Mouse (Mus musculus) hindbrain, embryonic 12.5 days (tissue): ENCODE measurements at regions not wholly inside any gene's neighbourhood (a gene's known extent, or its start where the extent isn't known, plus 50 kb on each side); places are given as distances from the start of the nearest gene placed in this dataset.

Experiments
- ATAC-seq: fragments of 200-750 bp; cut with Nextera tagmentation; 2 replicates; pipeline ENCODE4 v1.8.0; 2017; ENCODE audit warnings: moderate TSS enrichment; ENCODE audit not compliant: low FRiP score
- H3K27ac ChIP-seq: fragments of 300-500 bp; sonication (generic); 2 replicates; pipeline ENCODE4 v1.5.1; 2016; ENCODE audit warnings: mild to moderate bottlenecking
- H3K27me3 ChIP-seq: fragments of 300-500 bp; sonication (generic); 2 replicates; pipeline ENCODE4 v1.6.1; 2016; ENCODE audit warnings: mild to moderate bottlenecking
- H3K36me3 ChIP-seq: fragments of 300-500 bp; sonication (generic); 2 replicates; pipeline ENCODE4 v1.6.1; 2016; ENCODE audit warnings: mild to moderate bottlenecking
- H3K4me1 ChIP-seq: fragments of 300-500 bp; sonication (generic); 2 replicates; pipeline ENCODE4 v1.6.1; 2016
- H3K4me2 ChIP-seq: fragments of 300-500 bp; sonication (generic); replicated peaks from 2 replicates; pipeline ENCODE4 v1.6.1; 2016; ENCODE audit warnings: mild to moderate bottlenecking
- H3K4me3 ChIP-seq: fragments of 300-500 bp; sonication (generic); 2 replicates; pipeline ENCODE4 v1.5.1; 2016; ENCODE audit warnings: mild to moderate bottlenecking
- H3K9ac ChIP-seq: fragments of 300-500 bp; sonication (generic); 2 replicates; pipeline ENCODE4 v1.6.1; 2016; ENCODE audit warnings: mild to moderate bottlenecking, moderate library complexity
- H3K9me3 ChIP-seq: fragments of 300-500 bp; sonication (generic); replicated peaks from 2 replicates; pipeline ENCODE4 v1.6.1; 2016; ENCODE audit warnings: mild to moderate bottlenecking
- WGBS: fragments of 180-500 bp; shearing (Covaris S2); methylation state at CpG from one replicate; pipeline ENCODE4 v1.1.7; 2016; 5-methylcytosine and 5-hydroxymethylcytosine counted together

- Histone ChIP-seq H3K9ac (no peak overlapping the region), H3K9me3 (no peaks in the 10 kb centered on the region), H3K36me3 (no peaks in the 10 kb centered on the region), H3K4me1 (no peaks in the 10 kb centered on the region), H3K27me3 (no peaks in the 10 kb centered on the region), H3K4me2 (no peak overlapping the region), H3K27ac (no peak overlapping the region), H3K4me3 (no peak overlapping the region)
- WGBS: 84% methylated on average over 5 of the region's 5 CpGs
- no peak for ATAC-seq
Observed at GRCm38 (mm10) chr1:184281768-184282167, 247.7 kb upstream of the 1700056E22Rik start.

GRCm38 (mm10) chr1:184279263-184279662 is 245.2 kb upstream of the 1700056E22Rik start:
- no peak for ATAC-seq
- H3K9me3 ChIP-seq: no peaks in the 10 kb centered on the region
- no peaks in the 10 kb centered on the region for H3K36me3 ChIP-seq
- H3K4me1 ChIP-seq: no peaks in the 10 kb centered on the region
- no peak overlapping the region for H3K4me2 ChIP-seq
- H3K27me3 ChIP-seq: no peaks in the 10 kb centered on the region
- no peak overlapping the region for H3K9ac ChIP-seq
- H3K4me3 ChIP-seq: no peak overlapping the region
- no peak overlapping the region for H3K27ac ChIP-seq
- 73% methylated on average over 10 of the region's 10 CpGs for WGBS

GRCm38 (mm10) chr1:184277001-184277400 is 242.9 kb upstream of the 1700056E22Rik start:
- H3K36me3 ChIP-seq: no peaks in the 10 kb centered on the region
- no peak overlapping the region for H3K27ac ChIP-seq
- H3K27me3 ChIP-seq: no peaks in the 10 kb centered on the region
- no peak overlapping the region for H3K4me2 ChIP-seq
- H3K9ac ChIP-seq: no peak overlapping the region
- H3K9me3 ChIP-seq: no peaks in the 10 kb centered on the region
- H3K4me3 ChIP-seq: no peak overlapping the region
- 88% methylated on average over 2 of the region's 2 CpGs for WGBS
- H3K4me1 ChIP-seq: no peaks in the 10 kb centered on the region
- ATAC-seq: no peak

GRCm38 (mm10) chr1:184275877-184276276 is 241.8 kb upstream of the 1700056E22Rik start:
- no peak overlapping the region for H3K27ac ChIP-seq
- no peaks in the 10 kb centered on the region for H3K4me1 ChIP-seq
- no peak overlapping the region for H3K4me3 ChIP-seq
- no peak for ATAC-seq
- H3K27me3 ChIP-seq: no peaks in the 10 kb centered on the region
- H3K4me2 ChIP-seq: no peak overlapping the region
- H3K9me3 ChIP-seq: no peaks in the 10 kb centered on the region
- WGBS: 83% methylated on average over 9 of the region's 9 CpGs
- H3K9ac ChIP-seq: no peak overlapping the region
- no peaks in the 10 kb centered on the region for H3K36me3 ChIP-seq

- H3K9me3 ChIP-seq: no peaks in the 10 kb centered on the region
- H3K9ac ChIP-seq: no peak overlapping the region
- H3K4me3 ChIP-seq: no peak overlapping the region
- no peak overlapping the region for H3K4me2 ChIP-seq
- H3K27ac ChIP-seq: no peak overlapping the region
- no peak for ATAC-seq
- no peaks in the 10 kb centered on the region for H3K36me3 ChIP-seq
- no peaks in the 10 kb centered on the region for H3K27me3 ChIP-seq
- 94% methylated on average over 3 of the region's 3 CpGs for WGBS
- H3K4me1 ChIP-seq: no peaks in the 10 kb centered on the region
Observed at GRCm38 (mm10) chr1:184275396-184275795, 241.3 kb upstream of the 1700056E22Rik start.

GRCm38 (mm10) chr1:184274704-184275103 is 240.6 kb upstream of the 1700056E22Rik start:
- Histone ChIP-seq H3K9me3 (no peaks in the 10 kb centered on the region), H3K27me3 (no peaks in the 10 kb centered on the region), H3K4me1 (no peaks in the 10 kb centered on the region), H3K36me3 (no peaks in the 10 kb centered on the region), H3K4me2 (no peak overlapping the region), H3K9ac (no peak overlapping the region), H3K27ac (no peak overlapping the region), H3K4me3 (no peak overlapping the region)
- WGBS: 85% methylated on average over 6 of the region's 6 CpGs
- ATAC-seq: no peak

DNA sequence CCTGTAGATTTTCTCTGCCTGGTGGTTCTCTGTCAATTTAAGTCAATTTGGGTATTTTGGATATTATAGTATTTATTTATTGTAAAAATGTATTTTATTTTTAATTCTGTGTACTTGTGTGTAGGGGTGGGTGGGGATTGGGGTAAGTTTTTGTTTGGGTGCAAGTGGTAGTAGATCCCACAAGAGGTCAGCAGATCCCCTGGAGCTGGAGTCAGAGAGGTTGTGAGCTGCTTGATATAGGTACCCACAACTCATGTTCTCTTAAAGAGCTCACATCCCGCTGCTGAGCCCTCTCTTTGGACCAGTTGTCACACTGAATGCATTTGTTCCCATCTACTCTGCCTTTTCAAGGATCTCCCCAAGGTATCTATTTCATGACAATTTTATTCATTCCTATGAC is 239.6 kb upstream of the 1700056E22Rik start:
- no peaks in the 10 kb centered on the region for H3K9me3 ChIP-seq
- ATAC-seq: no peak
- no peak overlapping the region for H3K4me3 ChIP-seq
- no peak overlapping the region for H3K4me2 ChIP-seq
- no peaks in the 10 kb centered on the region for H3K27me3 ChIP-seq
- no peak overlapping the region for H3K27ac ChIP-seq
- WGBS: 76% methylated on average over 1 of the region's 1 CpGs
- H3K36me3 ChIP-seq: no peaks in the 10 kb centered on the region
- H3K4me1 ChIP-seq: no peaks in the 10 kb centered on the region
- H3K9ac ChIP-seq: no peak overlapping the region

DNA sequence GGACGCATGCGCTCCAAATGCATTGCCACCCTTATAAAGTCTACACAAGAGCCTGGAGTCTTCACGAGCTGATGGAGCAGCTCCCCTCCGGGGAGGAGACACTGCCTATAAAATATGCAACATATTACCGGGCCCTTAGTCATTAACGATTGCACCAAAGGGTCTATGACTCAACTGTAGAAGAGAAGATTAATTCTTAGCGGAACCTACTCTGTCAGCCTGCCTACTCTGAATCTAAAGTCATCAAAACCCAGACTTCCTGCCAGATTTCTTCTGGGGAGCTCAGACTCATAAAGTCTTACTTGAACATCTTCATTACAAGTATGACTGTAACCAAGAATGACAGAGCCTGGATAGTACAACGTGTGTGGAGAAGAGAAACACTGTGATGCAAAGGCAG is 237.2 kb upstream of the 1700056E22Rik start:
- H3K27ac ChIP-seq: no peak overlapping the region
- H3K9ac ChIP-seq: no peak overlapping the region
- no peaks in the 10 kb centered on the region for H3K27me3 ChIP-seq
- H3K36me3 ChIP-seq: no peaks in the 10 kb centered on the region
- whole genome bisulfite sequencing: 92% methylated on average over 8 of the region's 8 CpGs
- no peak overlapping the region for H3K4me2 ChIP-seq
- no peaks in the 10 kb centered on the region for H3K4me1 ChIP-seq
- no peak for ATAC-seq
- no peaks in the 10 kb centered on the region for H3K9me3 ChIP-seq
- no peak overlapping the region for H3K4me3 ChIP-seq

DNA sequence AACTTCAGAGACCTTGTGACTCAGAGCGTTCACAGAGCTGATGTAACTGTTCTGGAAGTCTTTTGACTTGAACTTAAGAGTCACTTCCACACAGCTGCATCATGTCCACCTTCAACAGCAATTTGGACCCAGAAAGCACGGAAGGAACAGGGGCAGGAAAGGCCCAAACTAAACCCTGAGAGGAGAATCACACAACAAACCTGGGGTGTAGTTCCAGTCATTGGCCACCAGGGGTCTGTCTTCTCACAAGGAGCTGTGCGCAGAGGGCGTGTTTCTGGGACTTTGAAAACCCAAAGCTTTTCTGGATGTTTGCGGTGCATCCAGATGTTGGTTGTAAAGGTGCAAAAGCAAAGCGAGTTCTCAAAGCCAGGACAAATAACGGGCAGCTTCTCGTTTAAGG is 231.9 kb upstream of the 1700056E22Rik start:
- Histone ChIP-seq H3K4me2 (no peak overlapping the region), H3K27me3 (no peaks in the 10 kb centered on the region), H3K36me3 (no peaks in the 10 kb centered on the region), H3K4me1 (no peaks in the 10 kb centered on the region), H3K27ac (no peak overlapping the region), H3K9ac (no peak overlapping the region), H3K4me3 (no peak overlapping the region), H3K9me3 (no peaks in the 10 kb centered on the region)
- no peak for ATAC-seq
- 17% methylated on average over 8 of the region's 8 CpGs for WGBS

GRCm38 (mm10) chr1:184262975-184263374 is 228.9 kb upstream of the 1700056E22Rik start:
- WGBS: 42% methylated on average over 2 of the region's 2 CpGs
- ATAC-seq: no peak
- no peaks in the 10 kb centered on the region for H3K4me1 ChIP-seq

DNA sequence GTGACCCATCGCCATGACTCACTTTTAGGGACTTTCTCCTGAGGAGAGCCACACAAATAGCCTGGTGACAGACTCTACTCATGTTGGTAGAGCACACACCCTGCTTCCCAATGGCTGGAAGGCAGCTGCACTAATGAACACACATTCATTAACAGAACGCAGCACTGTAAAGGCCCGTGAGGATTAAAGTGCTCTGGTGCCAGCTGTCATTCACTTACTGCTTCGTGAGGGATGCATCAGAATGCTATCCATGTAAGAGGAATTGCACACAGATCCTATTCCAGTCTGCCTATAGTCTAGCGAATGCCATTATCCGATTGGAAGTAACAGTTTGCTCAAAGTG is 227.3 kb upstream of the 1700056E22Rik start:
- ATAC-seq: no peak
- WGBS: 81% methylated on average over 6 of the region's 6 CpGs
- Histone ChIP-seq H3K4me2 (no peak overlapping the region), H3K27me3 (no peaks in the 10 kb centered on the region), H3K9ac (no peak overlapping the region), H3K27ac (no peak overlapping the region), H3K9me3 (no peaks in the 10 kb centered on the region), H3K4me1 (no peaks in the 10 kb centered on the region), H3K36me3 (no peaks in the 10 kb centered on the region), H3K4me3 (no peak overlapping the region)

More at GRCm38 (mm10) chr1:184262975-184263374, 228.9 kb upstream of the 1700056E22Rik start:
- Histone ChIP-seq H3K9me3 (no peaks in the 10 kb centered on the region), H3K4me2 (no peak overlapping the region), H3K36me3 (no peaks in the 10 kb centered on the region), H3K4me3 (no peak overlapping the region), H3K27ac (no peak overlapping the region), H3K27me3 (no peaks in the 10 kb centered on the region), H3K9ac (no peak overlapping the region)

GRCm38 (mm10) chr1:184260722-184261384 is 226.8 kb upstream of the 1700056E22Rik start:
- ATAC-seq: no peak
- Histone ChIP-seq H3K9me3 (no peaks in the 10 kb centered on the region), H3K36me3 (no peaks in the 10 kb centered on the region), H3K4me1 (no peaks in the 10 kb centered on the region), H3K4me2 (no peak overlapping the region), H3K4me3 (no peak overlapping the region), H3K9ac (no peak overlapping the region), H3K27ac (no peak overlapping the region), H3K27me3 (no peaks in the 10 kb centered on the region)
- 88% methylated on average over 6 of the region's 6 CpGs for WGBS

DNA sequence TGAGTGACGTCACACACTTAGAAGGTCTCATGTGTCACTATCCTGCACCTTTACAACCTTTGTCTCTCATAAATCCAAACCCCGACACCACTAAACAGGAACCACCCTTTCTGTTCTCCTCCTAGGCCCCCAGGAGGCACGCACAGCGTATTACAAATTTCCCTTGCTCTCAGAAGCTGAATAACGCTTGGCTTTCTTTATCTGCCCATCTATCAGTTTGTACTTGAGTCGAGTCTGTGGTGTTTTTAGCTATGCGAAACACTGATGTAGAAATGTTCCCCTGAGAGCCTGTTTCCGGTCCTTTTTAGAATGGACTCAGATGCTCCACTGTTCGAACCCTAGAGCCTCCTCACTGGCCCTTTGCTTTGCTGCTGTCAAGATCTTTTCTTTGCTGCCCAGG is 225.8 kb upstream of the 1700056E22Rik start:
- H3K36me3 ChIP-seq: no peaks in the 10 kb centered on the region
- H3K4me3 ChIP-seq: no peak overlapping the region
- no peak overlapping the region for H3K27ac ChIP-seq
- no peaks in the 10 kb centered on the region for H3K9me3 ChIP-seq
- no peaks in the 10 kb centered on the region for H3K4me1 ChIP-seq
- no peak overlapping the region for H3K9ac ChIP-seq
- no peak overlapping the region for H3K4me2 ChIP-seq
- WGBS: 87% methylated on average over 9 of the region's 9 CpGs
- no peaks in the 10 kb centered on the region for H3K27me3 ChIP-seq
- no peak for ATAC-seq
